Mouse (Mus musculus) E14TG2a.4 (cell line): ENCODE measurements around the gene Haao.

Experiments
- CTCF ChIP-seq: conservative IDR thresholded peaks from 2 replicates; pipeline ENCODE4 v1.5.1; 2014; ENCODE audit warnings: low read length
- NANOG ChIP-seq: IDR thresholded peaks from 2 replicates; pipeline ENCODE4 v1.6.1; 2014; ENCODE audit warnings: borderline replicate concordance, low read length, mixed read lengths
- POU5F1 ChIP-seq: IDR thresholded peaks from 2 replicates; pipeline ENCODE4 v1.6.1; 2014; ENCODE audit warnings: low read length, borderline replicate concordance

GRCm38 (mm10) chr17:83790158-83790557, 57.6 kb downstream of the Haao start:
- no peak for TF ChIP-seq CTCF
- no peak for TF ChIP-seq NANOG
- TF ChIP-seq POU5F1, result no peak
